Mouse (Mus musculus): ENCODE measurements around the gene Cnga4.

- TF ChIP-seq CTCF (IDR thresholded peaks at IDR 0.05; ENCODE audit: insufficient read depth, low read length) (no peak), POLR2A (IDR thresholded peaks at IDR 0.05; ENCODE audit: borderline replicate concordance, extremely low read depth, low read depth, low read length) (no peak)
Measured at GRCm38 (mm10) chr7:105374866-105375265, 29.5 kb upstream of the Cnga4 start, which contains the start of gene Gm5901.

Data from lung, adult 2 months (tissue).